Mouse (Mus musculus): Measurements from ENCODE around the gene Slc9a3r2. TPM values are rescaled to one million over a fixed set of nuclear protein-coding genes. Genes with fewer than 3 reads are reported as not detected.

Slc9a3r2 gene
- polyA plus RNA-seq, 1 experiment from 2014 or later = 36.7 TPM

Small RNAs within 50 kb of the gene (microRNA-seq; reads per million reads assigned to microRNA genes)
- not detected for gene Gm24589

Other genes with a start within 250 kb of the Slc9a3r2 start
- 331 and 345 TPM in 2 replicates for gene Rnps1, start 235.8 kb downstream of the Slc9a3r2 start, polyA plus RNA-seq (2014; fragmentation: Nextera tagmentation; extraction: Ambion mirVana)
- gene Eci1, start 223.7 kb downstream of the Slc9a3r2 start, polyA plus RNA-seq (2014; fragmentation: Nextera tagmentation; extraction: Ambion mirVana) = 26.9 and 27.7 TPM in 2 replicates
- 4.2 and 6.1 TPM in 2 replicates for gene Dnase1l2, start 207.2 kb downstream of the Slc9a3r2 start, polyA plus RNA-seq (2014; fragmentation: Nextera tagmentation; extraction: Ambion mirVana)
- 22.7 and 22.8 TPM in 2 replicates for gene E4f1, start 180.0 kb downstream of the Slc9a3r2 start, polyA plus RNA-seq (2014; fragmentation: Nextera tagmentation; extraction: Ambion mirVana)
- gene Pgp, start 179.9 kb downstream of the Slc9a3r2 start, polyA plus RNA-seq (2014; fragmentation: Nextera tagmentation; extraction: Ambion mirVana) = 60.5 and 62.7 TPM in 2 replicates
- 0.45 TPM in 1 of 2 replicates, not detected in the other for gene Bricd5, start 176.4 kb downstream of the Slc9a3r2 start, polyA plus RNA-seq (2014; fragmentation: Nextera tagmentation; extraction: Ambion mirVana)
- 36.2 and 43.0 TPM in 2 replicates for gene Mlst8, start 171.2 kb downstream of the Slc9a3r2 start, polyA plus RNA-seq (2014; fragmentation: Nextera tagmentation; extraction: Ambion mirVana)
- gene Caskin1, start 161.7 kb downstream of the Slc9a3r2 start, polyA plus RNA-seq (2014; fragmentation: Nextera tagmentation; extraction: Ambion mirVana) = 34.8 and 37.5 TPM in 2 replicates
- gene Traf7, start 122.4 kb downstream of the Slc9a3r2 start, polyA plus RNA-seq (2014; fragmentation: Nextera tagmentation; extraction: Ambion mirVana) = 86.2 and 90.8 TPM in 2 replicates
- 4.9 and 6.5 TPM in 2 replicates for gene Rab26, start 116.1 kb downstream of the Slc9a3r2 start, polyA plus RNA-seq (2014; fragmentation: Nextera tagmentation; extraction: Ambion mirVana)
- gene Pkd1, start 100.5 kb downstream of the Slc9a3r2 start, polyA plus RNA-seq (2014; fragmentation: Nextera tagmentation; extraction: Ambion mirVana) = 18.0 and 28.3 TPM in 2 replicates
- 79.5 and 89.5 TPM in 2 replicates for gene Tsc2, start 17.7 kb downstream of the Slc9a3r2 start, polyA plus RNA-seq (2014; fragmentation: Nextera tagmentation; extraction: Ambion mirVana)
- gene Nthl1, start 17.6 kb downstream of the Slc9a3r2 start, polyA plus RNA-seq (2014; fragmentation: Nextera tagmentation; extraction: Ambion mirVana) = 6.5 and 8.9 TPM in 2 replicates
- gene Npw, start 8.1 kb upstream of the Slc9a3r2 start, polyA plus RNA-seq (2014; fragmentation: Nextera tagmentation; extraction: Ambion mirVana) = not detected in 2 replicates
- 22.8 and 24.5 TPM in 2 replicates for gene Zfp598, start 19.4 kb upstream of the Slc9a3r2 start, polyA plus RNA-seq (2014; fragmentation: Nextera tagmentation; extraction: Ambion mirVana)
- gene Syngr3, start 39.6 kb upstream of the Slc9a3r2 start, polyA plus RNA-seq (2014; fragmentation: Nextera tagmentation; extraction: Ambion mirVana) = 147 and 169 TPM in 2 replicates
- 35.9 and 38.3 TPM in 2 replicates for gene Gfer, start 45.8 kb upstream of the Slc9a3r2 start, polyA plus RNA-seq (2014; fragmentation: Nextera tagmentation; extraction: Ambion mirVana)
- 1.8 and 1.9 TPM in 2 replicates for gene Noxo1, start 45.9 kb upstream of the Slc9a3r2 start, polyA plus RNA-seq (2014; fragmentation: Nextera tagmentation; extraction: Ambion mirVana)
- 68.0 and 73.0 TPM in 2 replicates for gene Tbl3, start 57.3 kb upstream of the Slc9a3r2 start, polyA plus RNA-seq (2014; fragmentation: Nextera tagmentation; extraction: Ambion mirVana)
- gene Rnf151, start 67.7 kb upstream of the Slc9a3r2 start, polyA plus RNA-seq (2014; fragmentation: Nextera tagmentation; extraction: Ambion mirVana) = 0.32 TPM in 1 of 2 replicates, not detected in the other
- gene Rps2, start 67.8 kb upstream of the Slc9a3r2 start, polyA plus RNA-seq (2014; fragmentation: Nextera tagmentation; extraction: Ambion mirVana) = 814 and 824 TPM in 2 replicates
- gene Ndufb10, start 74.2 kb upstream of the Slc9a3r2 start, polyA plus RNA-seq (2014; fragmentation: Nextera tagmentation; extraction: Ambion mirVana) = 282 and 319 TPM in 2 replicates
- gene Rpl3l, start 77.5 kb upstream of the Slc9a3r2 start, polyA plus RNA-seq (2014; fragmentation: Nextera tagmentation; extraction: Ambion mirVana) = not detected in 2 replicates
- 19.7 and 20.1 TPM in 2 replicates for gene Msrb1, start 86.3 kb upstream of the Slc9a3r2 start, polyA plus RNA-seq (2014; fragmentation: Nextera tagmentation; extraction: Ambion mirVana)
- gene Hs3st6, start 102.7 kb upstream of the Slc9a3r2 start, polyA plus RNA-seq (2014; fragmentation: Nextera tagmentation; extraction: Ambion mirVana) = not detected in 2 replicates
- gene Meiob, start 154.0 kb upstream of the Slc9a3r2 start, polyA plus RNA-seq (2014; fragmentation: Nextera tagmentation; extraction: Ambion mirVana) = not detected in 2 replicates
- gene Hagh, start 189.8 kb upstream of the Slc9a3r2 start, polyA plus RNA-seq (2014; fragmentation: Nextera tagmentation; extraction: Ambion mirVana) = 55.4 and 71.0 TPM in 2 replicates
- gene Fahd1, start 200.0 kb upstream of the Slc9a3r2 start, polyA plus RNA-seq (2014; fragmentation: Nextera tagmentation; extraction: Ambion mirVana) = 18.0 and 18.9 TPM in 2 replicates
- gene Igfals, start 215.7 kb upstream of the Slc9a3r2 start, polyA plus RNA-seq (2014; fragmentation: Nextera tagmentation; extraction: Ambion mirVana) = 0.18 TPM in 1 of 2 replicates, not detected in the other
- 70.4 and 73.3 TPM in 2 replicates for gene Nubp2, start 236.0 kb upstream of the Slc9a3r2 start, polyA plus RNA-seq (2014; fragmentation: Nextera tagmentation; extraction: Ambion mirVana)
- 77.3 and 93.2 TPM in 2 replicates for gene Spsb3, start 236.3 kb upstream of the Slc9a3r2 start, polyA plus RNA-seq (2014; fragmentation: Nextera tagmentation; extraction: Ambion mirVana)
- gene Eme2, start 244.8 kb upstream of the Slc9a3r2 start, polyA plus RNA-seq (2014; fragmentation: Nextera tagmentation; extraction: Ambion mirVana) = 21.6 and 26.9 TPM in 2 replicates
- gene Mrps34, start 244.8 kb upstream of the Slc9a3r2 start, polyA plus RNA-seq (2014; fragmentation: Nextera tagmentation; extraction: Ambion mirVana) = 74.7 and 86.7 TPM in 2 replicates
- 77.4 and 112 TPM in 2 replicates for gene Nme3, start 246.2 kb upstream of the Slc9a3r2 start, polyA plus RNA-seq (2014; fragmentation: Nextera tagmentation; extraction: Ambion mirVana)

All from midbrain, embryonic 14.5 days (tissue).